In genomic region chr1:158328126-158328525, GRCm38 (mm10) we compare ENCODE assay signal across 18 mouse cellular contexts. TPM values are rescaled to one million over a fixed set of nuclear protein-coding genes. Genes with fewer than 3 reads are reported as not detected.
A peak's percentile ranks its signal among the peaks of the same experiment; 100 is the strongest.
DNase-seq lines count a peak whose midpoint lies in the region; ATAC-seq and TF ChIP-seq lines count a peak whose summit lies in the region.
"Had no signal": no experiment of that assay in that cellular context is flagged by ENCODE, and none has a peak within 500 bp of the region (broad histone marks: within the 10 kb centered on the region; RNA-seq: fewer than 3 reads in every experiment).

No protein-coding gene starts in this region.

- no peaks in the 10 kb centered on the region for H3K4me1 ChIP-seq in kidney, adult 2 months (ENCODE audit: control insufficient read depth, insufficient read depth, low read length)
- H3K4me1 ChIP-seq in forebrain, embryonic 16.5 days (replicated peaks; ENCODE audit: control insufficient read depth, insufficient read depth, low read length), result peaks cover 8% of the 10 kb centered on the region; the same call in 1 of the 2 replicates
- H3K4me1 ChIP-seq: hindbrain, embryonic 15.5 days; lung, embryonic 15.5 days had no signal

- H3K9me3 ChIP-seq in forebrain, embryonic 16.5 days (ENCODE audit: control insufficient read depth, low read length), result no peaks in the 10 kb centered on the region
- H3K9me3 ChIP-seq: hindbrain, embryonic 15.5 days; lung, embryonic 15.5 days had no signal

- TF ChIP-seq POLR2A in kidney, adult 2 months (IDR thresholded peaks at IDR 0.05; ENCODE audit: low read depth, low read length), result no peak

- 78% methylated on average over 5 of the region's 5 CpGs for WGBS in kidney, adult 2 months
- 76% methylated on average over 5 of the region's 5 CpGs for WGBS in forebrain, embryonic 16.5 days

- ATAC-seq in forebrain, embryonic 16.5 days, result no peak
- no peak for ATAC-seq in megakaryocyte, adult 5-6 weeks (ENCODE audit: poor library complexity, severe bottlenecking)

- no peak overlapping the region for H3K9ac ChIP-seq in forebrain, embryonic 16.5 days (replicated peaks; ENCODE audit: low read depth, low read length)
- H3K9ac ChIP-seq: hindbrain, embryonic 15.5 days; lung, embryonic 15.5 days had no signal

- H3K4me3 ChIP-seq in kidney, adult 2 months (ENCODE audit: insufficient read depth, low read depth, low read length), result no peak overlapping the region
- H3K4me3 ChIP-seq in forebrain, embryonic 16.5 days (replicated peaks; ENCODE audit: low read length), result no peak overlapping the region
- H3K4me3 ChIP-seq: heart, adult 2 months; hindbrain, embryonic 15.5 days; lung, embryonic 15.5 days had no signal

- no peak overlapping the region for H3K4me2 ChIP-seq in forebrain, embryonic 16.5 days (ENCODE audit: low read length)
- H3K4me2 ChIP-seq: hindbrain, embryonic 15.5 days; lung, embryonic 15.5 days had no signal

- DNase-seq in cerebellum, adult 11 months, result peak; percentile 42
- DNase-seq in cerebellum, adult 9-10 months, result peak; percentile 78
- peak; percentile 71 to 79 for DNase-seq in layer of hippocampus, adult 18-20 months (ENCODE audit: low spot score in 2 of 2)
- DNase-seq in left cerebral cortex, adult 9 months (ENCODE audit: low spot score in 2 of 2), result peak; percentile 59 to 81
- no peak for DNase-seq in kidney, adult 2 months
- DNase-seq in urinary bladder, postnatal 14 days (ENCODE audit: low spot score), result no peak
- DNase-seq: embryo, embryonic 11 days; heart, adult 2 months; heart, postnatal 10 days; kidney, adult 9 months had no signal

- no peak for TF ChIP-seq CTCF in kidney, adult 2 months (conservative IDR thresholded peaks at IDR 0.05; ENCODE audit: insufficient read depth, insufficient read length, low read depth, low read length)

- H3K27ac ChIP-seq in kidney, adult 2 months (ENCODE audit: insufficient read depth, low read depth, low read length), result no peak overlapping the region
- no peak overlapping the region for H3K27ac ChIP-seq in forebrain, embryonic 16.5 days (ENCODE audit: low read length)
- H3K27ac ChIP-seq: heart, adult 2 months; hindbrain, embryonic 15.5 days; lung, embryonic 15.5 days had no signal

- H3K27me3 ChIP-seq in kidney, adult 2 months (replicated peaks; ENCODE audit: control insufficient read depth, insufficient read depth, low read length), result no peaks in the 10 kb centered on the region
- no peaks in the 10 kb centered on the region for H3K27me3 ChIP-seq in forebrain, embryonic 16.5 days (replicated peaks; ENCODE audit: control insufficient read depth, insufficient read depth, low read length)
- H3K27me3 ChIP-seq: hindbrain, embryonic 15.5 days; lung, embryonic 15.5 days had no signal

- H3K36me3 ChIP-seq in kidney, adult 2 months (ENCODE audit: control insufficient read depth, insufficient read depth, low read length), result no peaks in the 10 kb centered on the region
- no peaks in the 10 kb centered on the region for H3K36me3 ChIP-seq in forebrain, embryonic 16.5 days (ENCODE audit: control insufficient read depth, insufficient read depth)
- H3K36me3 ChIP-seq: hindbrain, embryonic 15.5 days; lung, embryonic 15.5 days had no signal

RNA-seq across cellular contexts. Expression of gene Brinp2, which starts 28.0 kb away (rescaled TPM):
- total RNA-seq in layer of hippocampus, adult 18-20 months (2021), result 10 to 100 TPM; 75.0 to 75.9 TPM
- 0.16 and 0.36 TPM in 2 replicates for polyA plus RNA-seq in kidney, adult 2 months (2012; rRNA removed)
- 46.4 and 46.5 TPM in 2 replicates for polyA plus RNA-seq in forebrain, embryonic 16.5 days (2015; fragmentation: Nextera tagmentation; extraction: Ambion mirVana)
- not detected in 2 replicates for total RNA-seq in megakaryocyte, adult 5-6 weeks (2015)
- total RNA-seq in megakaryocyte, adult 5-6 weeks (2017), result not detected in 2 replicates
- total RNA-seq: liver, adult 2 months; megakaryocyte-erythroid progenitor cell, adult 5-6 weeks; MEL; monocyte, adult 5-6 weeks had no signal
- polyA plus RNA-seq: liver, adult 2 months had no signal

RNA-seq across cellular contexts. Expression of gene Astn1, which starts 33.9 kb away (rescaled TPM):
- total RNA-seq in layer of hippocampus, adult 18-20 months (2021), result 100 to 1,000 TPM; 173 to 178 TPM
- 0.49 and 0.84 TPM in 2 replicates for polyA plus RNA-seq in kidney, adult 2 months (2012; rRNA removed)
- polyA plus RNA-seq in forebrain, embryonic 16.5 days (2015; fragmentation: Nextera tagmentation; extraction: Ambion mirVana), result 37.9 and 42.3 TPM in 2 replicates
- not detected in 2 replicates for total RNA-seq in megakaryocyte, adult 5-6 weeks (2015)
- not detected in 2 replicates for total RNA-seq in megakaryocyte, adult 5-6 weeks (2017)
- total RNA-seq: megakaryocyte-erythroid progenitor cell, adult 5-6 weeks; MEL; monocyte, adult 5-6 weeks had no signal

Comparison
In these comparisons a context has a peak if more than half of its experiments do, and no peak if none do; other contexts are left out.
1. DNase-seq: peak in cerebellum, adult 11 months (single experiment), cerebellum, adult 9-10 months (single experiment), layer of hippocampus, adult 18-20 months (2 of 2) and left cerebral cortex, adult 9 months (2 of 2); none in kidney, adult 2 months (single experiment) and urinary bladder, postnatal 14 days (single experiment).
2. RNA of gene Brinp2, which starts 28.0 kb away (total RNA-seq): 75.0 to 75.9 TPM in layer of hippocampus, adult 18-20 months; not detected in megakaryocyte, adult 5-6 weeks; every median in the first group is over 10 times any median in the second.
3. RNA of gene Astn1, which starts 33.9 kb away (total RNA-seq): 173 to 178 TPM in layer of hippocampus, adult 18-20 months; not detected in megakaryocyte, adult 5-6 weeks; every median in the first group is over 100 times any median in the second.